Mouse (Mus musculus): ENCODE data around the gene Ttc33.

GRCm38 (mm10) chr15:5193833-5194232, 8.5 kb downstream of the Ttc33 start:
- TF ChIP-seq EP300 (optimal IDR thresholded peaks at IDR 0.05), result no peak
- TF ChIP-seq CTCF (IDR thresholded peaks at IDR 0.05; ENCODE audit: low read depth), result peak; percentile 83
